Mouse (Mus musculus) lung, postnatal 25 days (tissue): ENCODE measurements at regions not wholly inside any gene's neighbourhood (a gene's known extent, or its start where the extent isn't known, plus 50 kb on each side); places are given as distances from the start of the nearest gene placed in this dataset.

Experiments
- DNase-seq: peaks from one replicate; pipeline ENCODE4 v3.0.0; 2022; ENCODE audit warnings: low spot score

DNA sequence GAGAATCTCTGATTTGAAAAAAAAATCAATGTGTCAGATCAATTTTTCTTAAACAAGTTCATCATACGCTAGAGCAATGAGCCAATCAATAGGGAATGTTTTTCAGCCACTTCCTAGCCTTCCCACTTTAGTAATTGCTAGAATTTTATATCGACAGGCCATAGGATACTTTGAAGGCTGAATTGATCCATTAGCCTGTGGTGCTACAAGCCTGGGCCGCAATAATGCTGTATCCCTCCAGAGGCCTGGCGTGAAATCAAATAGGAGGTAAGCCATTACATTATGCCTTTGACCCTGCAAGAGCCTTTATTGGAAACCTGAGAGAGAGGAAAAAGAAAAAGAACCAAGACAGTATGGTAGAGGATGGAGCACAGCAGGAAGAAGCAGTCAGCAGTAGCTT lies 53.7 kb upstream of the Gm11232 start:
- DNase-seq: no peak

DNA sequence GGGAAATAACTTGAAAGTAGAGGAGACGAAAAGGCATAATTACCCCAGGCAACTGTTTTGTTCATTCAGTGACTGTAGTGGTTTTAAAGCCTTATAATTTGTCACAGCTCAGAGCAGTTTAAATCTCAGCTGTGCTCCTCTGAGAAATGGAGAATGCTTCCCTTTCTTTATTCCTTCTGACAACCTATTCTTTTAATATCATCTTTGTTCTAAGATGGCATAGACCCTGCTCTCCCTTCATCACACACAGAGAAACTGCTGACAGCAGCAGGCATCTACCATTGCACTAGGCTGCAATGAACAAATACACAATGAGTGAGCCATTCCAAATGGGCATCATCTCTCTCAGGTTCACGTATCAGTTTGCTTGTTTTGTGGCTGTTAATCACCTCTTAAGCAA lies 50.5 kb upstream of the Gm11232 start:
- DNase-seq: no peak
